Mouse (Mus musculus): ENCODE measurements around the gene Apoo. TPM values are rescaled to one million over a fixed set of nuclear protein-coding genes. Genes with fewer than 3 reads are reported as not detected.
"Not testable (repeated sequence)": the region's sequence is repeated elsewhere in the genome, so short reads cannot be mapped to it uniquely, and the experiment has no call there.

Apoo gene
- total and polyA plus RNA-seq, 3 experiments = 25.0 to 28.1 TPM; not detected in 1

- Histone ChIP-seq H3K79me2 (ENCODE audit: control insufficient read depth, insufficient read depth, low read length, poor library complexity) (no peaks in the 10 kb centered on the region), H3K36me3 (ENCODE audit: control insufficient read depth in 1 of 2, insufficient read depth in 2 of 2, low read length in 2 of 2) (no peaks in the 10 kb centered on the region), H3K27ac (ENCODE audit: control insufficient read depth, low read depth, low read length) (no peak overlapping the region), H3K4me1 (ENCODE audit: control insufficient read depth in 1 of 2, insufficient read depth in 2 of 2, low read length in 2 of 2) (no peaks in the 10 kb centered on the region), H3K4me3 (ENCODE audit: control insufficient read depth in 1 of 2, insufficient read depth in 1 of 2, low read depth in 2 of 2, low read length in 2 of 2) (no peak overlapping the region), H3K9ac (ENCODE audit: control insufficient read depth, low read depth, low read length, poor library complexity, severe bottlenecking) (no peak overlapping the region), H3K27me3 (ENCODE audit: control insufficient read depth in 1 of 2, insufficient read depth in 2 of 2, low read length in 2 of 2) (no peaks in the 10 kb centered on the region; a peak in 2 of 4 replicates), H3K9me3 (replicated peaks; ENCODE audit: insufficient read depth, low read length) (no peaks in the 10 kb centered on the region)
- no peak for DNase-seq (ENCODE audit: low read depth, low spot score)
- no peak for TF ChIP-seq TCF12 (IDR thresholded peaks at IDR 0.05; ENCODE audit: low read depth, low read length)
- no peak for TF ChIP-seq ETS1 (IDR thresholded peaks at IDR 0.05; ENCODE audit: low read depth, low read length)
- no peak for TF ChIP-seq NRF1 (IDR thresholded peaks at IDR 0.05; ENCODE audit: insufficient read depth, low read depth, low read length, poor library complexity, severe bottlenecking)
- no peak for TF ChIP-seq EP300 (IDR thresholded peaks at IDR 0.05; ENCODE audit: low read depth in 1 of 2, low read length in 2 of 2)
- TF ChIP-seq BHLHE40 (IDR thresholded peaks at IDR 0.05; ENCODE audit: borderline replicate concordance, low read depth, low read length) = no peak
- TF ChIP-seq GABPA (IDR thresholded peaks at IDR 0.05; ENCODE audit: low read depth, low read length) = no peak
Measured at GRCm38 (mm10) chrX:94321036-94321902, 45.6 kb upstream of the Apoo start.

- DNase-seq (ENCODE audit: low read depth, low spot score) = not testable (repeated sequence)
- TF ChIP-seq MAFK (IDR thresholded peaks at IDR 0.05; ENCODE audit: borderline replicate concordance, low read depth, low read length) = peak; percentile 55
Measured at GRCm38 (mm10) chrX:94343638-94344037, 23.3 kb upstream of the Apoo start.

GRCm38 (mm10) chrX:94365381-94365925 is 1.5 kb upstream of the Apoo start:
- Histone ChIP-seq H3K36me3 (ENCODE audit: control insufficient read depth in 1 of 2, insufficient read depth in 2 of 2, low read length in 2 of 2) (peaks cover 0 to 3% of the 10 kb centered on the region in 2 experiments; a peak in 2 of 4 replicates), H3K4me3 (ENCODE audit: control insufficient read depth in 1 of 2, insufficient read depth in 1 of 2, low read depth in 2 of 2, low read length in 2 of 2) (no peak overlapping the region), H3K9ac (ENCODE audit: control insufficient read depth, low read depth, low read length, poor library complexity, severe bottlenecking) (no peak overlapping the region), H3K27me3 (ENCODE audit: control insufficient read depth in 1 of 2, insufficient read depth in 2 of 2, low read length in 2 of 2) (no peaks in the 10 kb centered on the region; a peak in 2 of 4 replicates), H3K4me1 (ENCODE audit: control insufficient read depth in 1 of 2, insufficient read depth in 2 of 2, low read length in 2 of 2) (no peaks in the 10 kb centered on the region), H3K9me3 (replicated peaks; ENCODE audit: insufficient read depth, low read length) (no peaks in the 10 kb centered on the region), H3K79me2 (ENCODE audit: control insufficient read depth, insufficient read depth, low read length, poor library complexity) (peaks cover 2% of the 10 kb centered on the region; the same call in 1 of the 2 replicates), H3K27ac (ENCODE audit: control insufficient read depth, low read depth, low read length) (no peak overlapping the region)
- no peak for DNase-seq (ENCODE audit: low read depth, low spot score)
- TF ChIP-seq MAFK (IDR thresholded peaks at IDR 0.05; ENCODE audit: borderline replicate concordance, low read depth, low read length) (no peak), TBP (IDR thresholded peaks at IDR 0.05; ENCODE audit: low read depth, low read length) (no peak)

More at GRCm38 (mm10) chrX:94343638-94344037, 23.3 kb upstream of the Apoo start:
- H3K9me3 ChIP-seq (replicated peaks; ENCODE audit: insufficient read depth, low read length); H3K27ac ChIP-seq (ENCODE audit: control insufficient read depth, low read depth, low read length); H3K27me3 ChIP-seq (ENCODE audit: control insufficient read depth in 1 of 2, insufficient read depth in 2 of 2, low read length in 2 of 2); H3K9ac ChIP-seq (ENCODE audit: control insufficient read depth, low read depth, low read length, poor library complexity, severe bottlenecking); H3K4me1 ChIP-seq (ENCODE audit: control insufficient read depth in 1 of 2, insufficient read depth in 2 of 2, low read length in 2 of 2); H3K4me3 ChIP-seq (ENCODE audit: control insufficient read depth in 1 of 2, insufficient read depth in 1 of 2, low read depth in 2 of 2, low read length in 2 of 2); H3K79me2 ChIP-seq (ENCODE audit: control insufficient read depth, insufficient read depth, low read length, poor library complexity); H3K36me3 ChIP-seq (ENCODE audit: control insufficient read depth in 1 of 2, insufficient read depth in 2 of 2, low read length in 2 of 2): not testable (repeated sequence)
